Mouse (Mus musculus) mature B cell (primary cell): ENCODE data around the gene Gm20422.

Experiments used
- in situ Hi-C: fragments of 300-500 bp; cut with MboI; formaldehyde crosslinking; loops from 2 replicates; pipeline ENCODE4 v1.14.3; 2019

Gm20422 gene

DNA sequence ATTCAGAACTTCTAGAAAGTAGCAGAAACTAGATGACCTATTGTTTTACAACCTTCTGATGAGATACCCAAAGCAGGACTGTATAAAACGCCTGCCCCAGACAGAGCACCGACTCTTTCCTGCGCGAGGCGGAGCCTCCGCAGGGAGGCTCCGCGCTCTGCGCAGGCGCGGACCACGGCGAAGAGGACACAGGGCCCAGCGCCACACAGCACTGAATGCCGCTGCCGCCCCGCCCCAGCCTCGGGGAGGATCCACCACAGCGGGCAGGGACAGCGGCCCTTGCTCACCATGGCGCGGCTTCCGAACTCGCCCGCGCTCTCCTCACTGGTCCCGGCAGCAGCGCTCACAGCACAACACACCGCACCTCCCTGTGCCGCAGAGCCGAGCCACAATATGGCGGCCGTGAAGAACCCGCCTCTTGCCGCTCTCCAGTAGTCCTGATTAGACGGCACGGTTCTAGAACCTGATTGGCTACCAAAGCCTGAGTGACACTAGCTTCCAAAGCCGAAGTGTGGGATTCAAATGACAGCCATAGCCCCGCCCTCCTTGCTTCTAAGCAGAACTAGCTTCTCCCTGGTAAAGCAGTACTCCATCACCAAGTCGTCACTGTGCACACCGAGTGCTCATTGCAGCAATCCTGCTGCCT lies at the start of gene Gm20422:
TSS of gene Gm20422 (minus strand) at position 384 of the 646 bp plus-strand sequence.
- in situ Hi-C loops: no loop called here

DNA sequence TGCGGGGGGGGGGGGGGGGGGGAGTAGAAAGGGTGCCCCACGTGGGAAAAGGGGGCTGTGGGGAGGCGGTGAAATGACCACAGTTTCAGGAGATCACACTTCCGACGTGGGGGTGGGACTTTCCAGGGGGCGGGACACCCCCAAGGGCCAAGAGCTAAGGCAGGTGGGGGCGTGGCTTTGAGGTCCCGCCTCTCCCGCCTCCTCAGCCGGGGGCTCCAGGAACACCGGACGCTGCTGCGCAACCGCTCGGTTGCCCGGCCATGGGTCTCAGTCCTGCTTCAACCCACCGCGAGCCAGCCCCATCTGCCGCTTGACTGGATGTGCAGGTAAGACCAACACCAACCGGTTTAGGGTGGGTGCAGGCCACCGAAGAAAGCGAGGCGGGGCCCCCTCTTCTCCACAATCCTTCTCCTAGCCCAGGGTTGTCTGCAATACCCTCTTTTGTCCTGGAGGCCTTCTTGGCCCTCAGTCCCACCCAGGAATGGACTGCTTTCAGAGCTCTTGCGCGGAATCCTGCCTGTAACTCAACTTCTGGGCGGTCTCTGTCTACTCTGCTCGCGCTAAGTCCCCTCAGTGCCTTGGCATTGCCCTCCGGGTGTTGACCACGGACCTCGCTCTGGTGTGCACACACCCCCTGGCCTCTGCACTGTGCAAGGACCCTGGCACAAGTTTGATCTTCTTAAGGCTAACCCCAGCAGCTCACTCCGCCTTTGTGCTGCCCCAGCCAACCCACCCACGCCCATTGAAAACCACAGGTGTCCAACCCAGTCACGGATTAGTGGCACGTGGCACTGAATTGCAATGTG lies 47.9 kb upstream of the Gm20422 start, which contains the start of gene Lpar2:
TSS of gene Lpar2 (plus strand) at position 44 of the 806 bp plus-strand sequence.
- in situ Hi-C loops: no loop called here

GRCm38 (mm10) chr8:69821971-69822385 lies 47.3 kb upstream of the Gm20422 start:
- in situ Hi-C loops: no loop called here

DNA sequence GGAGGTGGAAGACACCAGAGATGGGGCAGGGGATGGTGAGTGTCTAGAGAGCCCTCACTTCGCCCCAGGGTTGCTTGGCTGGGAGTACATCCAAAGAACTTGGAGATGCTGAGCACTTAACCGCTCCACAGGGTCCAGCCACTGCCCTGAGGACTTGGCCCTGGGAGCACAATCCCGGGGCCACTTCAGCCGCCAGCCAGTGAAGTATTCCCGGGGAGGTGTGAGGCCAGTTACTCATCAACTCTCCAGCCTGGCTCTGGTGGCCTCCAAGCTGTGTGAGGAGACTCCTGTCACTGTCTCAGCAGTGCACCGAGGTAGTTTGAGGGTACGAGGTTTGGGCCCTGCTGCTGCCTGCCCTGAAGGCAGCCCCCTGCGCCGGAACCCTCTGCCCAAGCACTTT lies 45.8 kb upstream of the Gm20422 start:
- in situ Hi-C loops: no loop called here

GRCm38 (mm10) chr8:69815396-69815795 lies 40.7 kb upstream of the Gm20422 start:
- in situ Hi-C loops: no loop called here

- in situ Hi-C loops: no loop called here
Observed at GRCm38 (mm10) chr8:69814881-69815280, 40.2 kb upstream of the Gm20422 start.

- in situ Hi-C loops: no loop called here
Observed at GRCm38 (mm10) chr8:69809820-69810219, 35.1 kb upstream of the Gm20422 start.

DNA sequence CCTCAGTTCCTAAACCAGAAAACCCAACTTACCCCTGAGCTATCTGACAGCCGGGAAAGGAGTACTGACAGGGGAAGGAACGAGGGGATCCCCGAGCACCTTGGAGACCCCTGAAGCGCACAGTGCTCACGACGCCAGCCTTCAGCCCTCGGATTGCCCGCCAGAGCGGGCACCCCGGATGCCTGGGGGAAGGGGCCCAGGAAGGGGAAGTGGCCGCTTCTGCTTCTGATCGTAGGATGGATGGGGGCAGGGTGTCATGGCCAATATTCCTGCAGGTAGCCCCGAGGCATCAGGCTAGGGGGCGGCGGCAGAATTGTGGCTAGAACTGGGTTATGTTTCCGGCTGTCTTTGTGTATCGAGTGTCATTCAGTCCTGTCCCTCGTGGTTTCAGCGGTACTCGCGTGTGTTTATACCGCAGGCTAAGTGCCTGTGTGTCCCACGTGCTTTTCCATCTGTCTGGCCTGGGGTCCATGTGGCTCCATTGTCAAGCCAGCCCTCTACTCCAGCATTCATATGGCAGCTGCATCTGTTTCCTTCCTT lies 34.2 kb upstream of the Gm20422 start:
- in situ Hi-C loops: no loop called here

DNA sequence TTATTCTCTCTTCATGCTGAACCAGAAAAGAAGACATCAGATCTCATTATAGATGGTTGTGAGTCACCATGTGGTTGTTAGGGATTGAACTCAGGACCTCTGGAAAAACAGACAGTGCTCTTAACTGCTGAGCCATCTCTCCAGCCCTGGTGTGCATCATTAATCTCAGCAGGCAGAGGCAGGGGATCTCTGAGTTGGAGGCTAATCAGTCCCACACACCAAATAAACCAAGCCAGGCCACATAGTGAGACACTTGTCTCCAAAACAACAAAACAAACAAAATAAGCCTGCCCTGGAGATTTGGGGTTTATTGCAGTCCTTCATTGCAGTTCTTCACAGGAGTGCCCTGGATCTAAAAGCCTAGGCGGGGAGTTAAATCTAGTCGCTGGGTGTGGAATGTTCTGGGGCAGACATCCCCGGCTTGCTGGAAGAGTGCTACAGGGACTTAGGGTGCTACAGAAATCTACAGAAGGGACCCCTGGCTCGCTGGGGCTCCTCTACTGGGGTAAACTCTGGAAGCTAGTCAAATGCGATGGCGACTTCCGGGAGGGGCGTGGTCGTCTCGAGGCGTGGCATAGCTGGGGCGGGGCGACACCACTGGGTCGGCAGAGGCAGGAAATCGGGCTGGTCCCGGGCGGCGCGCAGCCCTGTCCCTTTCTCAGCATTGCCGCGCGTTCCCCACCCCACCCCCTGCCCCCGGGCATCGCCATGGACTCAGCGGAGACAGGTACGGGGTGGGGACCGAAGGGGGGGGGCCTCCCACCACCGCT lies 33.6 kb upstream of the Gm20422 start, which contains the start of gene Gmip:
TSS of gene Gmip (plus strand) at position 586 of the 770 bp plus-strand sequence.
- in situ Hi-C loops: no loop called here

DNA sequence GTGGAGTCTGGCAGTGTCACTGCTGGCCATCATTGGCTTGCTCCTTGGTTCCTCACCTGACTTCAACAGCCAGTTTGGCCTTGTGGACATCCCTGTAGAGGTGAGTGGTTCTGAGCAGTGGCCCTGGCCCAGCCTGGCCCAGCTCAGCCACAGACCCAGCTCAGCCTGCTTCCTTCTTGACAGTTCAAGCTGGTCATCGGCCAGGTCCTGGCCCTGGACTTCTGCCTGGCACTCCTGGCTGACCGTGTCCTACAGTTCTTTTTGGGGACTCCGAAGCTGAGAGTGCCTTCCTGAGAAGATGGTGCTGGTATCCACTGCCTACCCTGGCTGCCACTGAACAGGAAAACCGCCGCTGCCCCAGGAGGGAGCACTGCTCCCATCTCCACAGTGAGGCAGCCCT lies 32.5 kb upstream of the Gm20422 start:
- in situ Hi-C loops: no loop called here

DNA sequence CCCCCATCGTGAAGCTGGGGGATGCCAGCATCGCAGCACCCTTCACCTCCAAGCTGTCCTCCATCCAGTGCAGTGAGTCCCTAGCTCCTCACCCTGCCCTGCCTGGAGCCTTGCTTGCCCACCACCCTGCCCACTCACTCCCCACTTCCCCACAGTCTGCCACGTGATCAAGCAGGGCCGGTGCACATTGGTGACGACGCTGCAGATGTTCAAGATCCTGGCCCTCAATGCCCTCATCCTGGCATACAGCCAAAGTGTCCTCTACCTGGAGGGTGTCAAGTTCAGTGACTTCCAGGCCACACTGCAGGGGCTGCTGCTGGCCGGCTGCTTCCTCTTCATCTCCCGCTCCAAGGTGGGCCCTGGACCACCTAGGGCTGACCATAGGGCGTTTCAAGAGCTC lies 30.8 kb upstream of the Gm20422 start:
- in situ Hi-C loops: no loop called here

DNA sequence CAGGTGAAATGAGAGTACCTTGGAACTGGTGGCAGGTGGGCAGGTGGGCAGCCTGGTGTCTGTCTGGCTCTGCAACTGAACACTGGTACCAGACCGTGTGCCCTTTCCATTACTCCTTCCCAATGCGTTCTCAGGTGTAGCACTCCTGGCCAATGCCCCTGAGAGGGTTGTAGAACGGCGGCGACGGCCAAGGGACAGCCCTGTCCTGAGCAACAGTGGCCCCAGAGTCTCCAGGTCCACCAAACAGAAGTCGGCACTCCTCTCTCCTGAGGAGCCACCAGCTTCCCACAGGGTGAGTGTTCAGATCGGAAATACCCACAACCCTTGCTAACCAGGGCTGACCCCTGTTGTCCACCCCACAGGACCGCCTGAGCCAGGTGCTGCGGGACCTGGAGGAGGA lies 30.4 kb upstream of the Gm20422 start:
- in situ Hi-C loops: no loop called here

DNA sequence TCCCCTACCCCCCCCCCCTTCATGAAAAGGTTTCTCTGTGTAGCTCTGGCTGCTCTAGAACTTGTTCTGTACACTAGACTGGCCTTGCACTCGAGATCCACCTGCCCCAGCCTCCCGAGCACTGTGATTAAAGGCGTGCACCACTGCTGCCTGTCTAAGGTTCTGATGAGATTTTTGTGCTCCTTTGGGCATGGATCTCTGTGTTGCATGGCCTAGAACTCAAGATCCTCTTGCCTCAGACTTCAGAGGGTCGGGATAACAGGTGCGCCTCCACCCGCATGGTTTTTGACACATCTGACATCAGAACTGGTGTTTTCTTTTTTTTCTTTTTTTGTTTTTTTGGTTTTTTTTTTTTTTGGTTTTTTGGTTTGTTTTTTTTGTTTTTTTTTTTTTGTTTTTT lies 29.9 kb upstream of the Gm20422 start:
- in situ Hi-C loops: no loop called here

DNA sequence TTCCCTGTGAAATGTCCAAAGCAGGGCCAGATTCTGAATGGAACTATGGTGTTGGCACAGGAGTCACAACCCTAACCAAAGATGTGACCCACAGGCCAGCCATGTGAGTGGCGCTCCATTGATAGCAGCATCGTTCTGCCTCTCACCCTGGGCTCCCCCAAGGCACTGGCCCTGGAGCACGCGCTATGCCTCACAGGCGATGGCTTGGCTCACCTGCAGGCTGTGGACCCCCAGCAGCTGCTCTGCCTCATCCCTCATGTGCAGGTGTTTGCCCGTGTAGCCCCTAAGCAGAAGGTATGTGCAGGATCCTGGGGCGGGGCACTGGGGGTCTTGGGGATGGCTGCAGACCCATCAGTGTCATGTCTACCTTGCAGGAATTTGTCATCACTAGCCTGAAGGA lies 28.7 kb upstream of the Gm20422 start:
- in situ Hi-C loops: no loop called here

DNA sequence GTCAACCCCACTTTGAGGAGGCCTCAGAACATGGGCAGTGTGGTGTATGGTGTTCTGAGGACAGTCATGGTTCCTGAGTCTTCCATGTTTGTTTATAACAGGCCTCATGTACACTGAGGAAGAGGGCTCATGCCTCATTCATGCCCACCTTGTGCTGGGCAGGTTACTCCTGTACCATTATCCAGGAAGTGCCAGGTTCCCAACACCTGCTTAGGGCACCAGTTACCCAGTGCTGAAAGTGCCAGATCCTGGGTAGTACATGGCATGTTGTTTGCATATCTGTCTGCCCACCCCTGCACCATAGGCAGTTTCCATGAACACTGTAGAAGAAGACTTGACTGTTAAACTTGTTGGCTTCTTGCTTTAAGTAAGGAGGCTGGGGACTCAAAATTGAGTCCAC lies 27.5 kb upstream of the Gm20422 start:
- in situ Hi-C loops: no loop called here

- in situ Hi-C loops: no loop called here
Observed at GRCm38 (mm10) chr8:69801796-69802195, 27.1 kb upstream of the Gm20422 start.

DNA sequence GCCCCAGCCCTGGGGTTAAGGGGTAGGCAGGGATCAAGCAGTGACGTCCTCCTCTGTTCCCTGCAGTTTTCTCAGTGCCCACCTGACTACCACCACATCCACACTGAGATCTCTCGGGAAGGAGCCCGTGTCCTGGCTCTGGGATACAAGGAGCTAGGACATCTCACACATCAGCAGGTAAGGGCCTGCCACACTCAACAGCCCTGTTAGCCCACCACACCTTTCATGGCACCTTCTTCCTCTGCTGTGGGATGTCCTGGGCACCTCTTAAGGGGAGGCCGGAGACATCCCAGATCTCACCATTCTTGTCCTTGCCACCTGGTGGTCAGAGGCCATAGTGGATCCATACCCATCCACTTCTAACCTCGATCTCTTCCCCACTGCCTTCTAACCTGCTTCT lies 25.3 kb upstream of the Gm20422 start:
- in situ Hi-C loops: no loop called here

DNA sequence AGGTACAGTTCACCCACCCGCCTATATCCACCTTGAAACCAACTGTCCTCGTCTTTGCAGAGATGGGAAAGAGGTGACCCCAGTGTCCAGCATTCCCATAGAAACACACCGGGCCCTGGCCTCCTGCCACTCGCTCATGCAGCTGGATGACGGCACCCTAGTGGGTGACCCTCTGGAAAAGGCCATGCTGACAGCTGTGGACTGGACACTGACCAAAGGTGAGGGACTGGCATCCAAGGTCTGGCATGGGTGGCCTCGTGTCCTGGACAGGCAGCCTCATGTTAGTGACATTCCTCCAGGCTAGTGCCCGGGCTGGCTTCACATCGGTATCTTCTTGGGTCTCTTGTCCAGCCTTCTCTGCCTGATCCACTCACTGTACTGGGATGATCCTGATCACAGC lies 24.6 kb upstream of the Gm20422 start:
- in situ Hi-C loops: no loop called here

DNA sequence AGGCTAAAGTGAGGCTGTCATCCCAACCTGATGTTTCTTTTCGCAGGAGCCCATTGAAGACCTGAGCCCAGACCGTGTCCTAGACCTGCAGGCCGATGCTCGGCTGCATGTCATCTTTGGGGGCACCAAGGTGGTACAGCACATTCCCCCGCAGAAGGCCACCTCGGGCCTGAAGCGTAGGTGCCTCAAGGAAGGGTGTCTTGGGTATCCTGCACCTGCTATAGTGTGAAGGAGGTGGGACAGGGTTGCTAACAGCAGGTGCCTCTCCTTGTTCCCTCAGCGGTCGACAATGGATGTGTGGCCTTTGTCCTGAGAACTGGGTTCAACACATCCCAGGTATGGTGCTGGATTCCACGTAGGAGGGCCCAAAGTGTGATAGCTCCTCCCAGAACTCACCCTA lies 23.0 kb upstream of the Gm20422 start:
- in situ Hi-C loops: no loop called here

- in situ Hi-C loops: no loop called here
Observed at GRCm38 (mm10) chr8:69796721-69797345, 22.1 kb upstream of the Gm20422 start.

- in situ Hi-C loops: no loop called here
Observed at GRCm38 (mm10) chr8:69794901-69795300, 20.2 kb upstream of the Gm20422 start.

DNA sequence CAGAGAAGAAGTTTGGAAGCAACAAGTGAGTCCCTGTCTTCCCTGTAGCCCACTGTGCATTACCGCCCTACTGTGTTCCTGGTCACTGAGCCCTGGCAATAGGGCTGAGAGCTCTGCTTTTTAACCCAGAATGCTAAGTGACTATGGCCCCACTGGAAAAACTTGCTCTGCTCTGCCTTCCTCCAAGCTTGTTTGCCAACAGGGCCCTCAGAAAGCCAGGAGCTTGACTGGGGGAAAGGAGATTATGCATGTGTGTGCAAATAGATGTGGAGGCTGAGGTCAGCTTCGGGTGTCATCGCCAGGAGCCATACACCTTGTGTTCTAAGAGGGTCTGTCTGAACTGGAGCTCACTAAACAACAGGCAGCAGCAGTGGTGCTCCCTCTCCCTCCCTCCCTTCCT lies 19.4 kb upstream of the Gm20422 start:
- in situ Hi-C loops: no loop called here
